Mouse (Mus musculus): ENCODE measurements around the gene Fam72a.

The Fam72a gene

DNA sequence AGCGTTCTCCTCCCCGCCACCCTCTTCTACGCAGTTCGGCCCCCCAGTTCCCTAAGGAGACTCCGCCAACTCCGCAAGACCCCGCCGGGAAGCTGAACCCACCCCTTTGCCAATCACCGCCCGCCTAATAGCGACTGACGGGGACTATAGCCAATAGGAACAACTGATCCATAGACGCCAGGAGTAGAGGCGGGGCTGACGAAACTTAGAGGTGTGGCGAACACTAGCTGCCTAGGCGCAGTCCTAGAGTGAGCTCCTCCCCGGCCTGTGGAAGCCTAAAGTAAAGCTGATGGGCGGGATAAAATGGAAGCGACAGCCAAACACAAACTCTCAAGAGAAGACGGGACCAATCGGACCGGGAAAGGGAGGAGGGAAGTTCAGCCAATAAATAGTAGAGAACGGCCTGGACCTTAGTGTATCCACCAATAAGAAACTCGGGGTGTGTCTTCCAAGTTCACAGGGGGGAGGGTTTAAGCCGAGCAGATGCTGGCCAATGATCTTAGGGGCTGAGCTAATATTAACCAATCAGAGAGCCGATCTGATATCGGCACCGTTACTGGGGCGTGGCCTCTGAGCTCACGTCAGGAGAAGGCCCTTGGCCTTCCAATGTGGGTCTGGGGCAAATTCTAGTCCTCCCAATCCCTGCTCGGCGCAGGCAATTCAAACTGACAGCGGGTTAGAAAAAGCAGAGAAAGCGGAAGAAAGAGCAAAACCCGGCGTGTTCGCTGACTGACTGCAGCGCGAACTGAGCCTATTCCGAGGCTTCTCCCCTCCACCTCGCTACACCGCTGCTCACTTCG, at the start of gene Fam72a, which contains the start of gene Srgap2:
Gene Fam72a (plus strand): TSS at position 623 of the 800 bp plus-strand sequence.
Gene Srgap2 (minus strand): TSS at position 72 of the 800 bp plus-strand sequence.
- DNase-seq (ENCODE audit: low spot score in 2 of 2): peak; percentile 98 to 99

GRCm38 (mm10) chr1:131478770-131479305, 48.9 kb upstream of the Fam72a start:
- no peak for DNase-seq (ENCODE audit: low spot score in 2 of 2)

DNA sequence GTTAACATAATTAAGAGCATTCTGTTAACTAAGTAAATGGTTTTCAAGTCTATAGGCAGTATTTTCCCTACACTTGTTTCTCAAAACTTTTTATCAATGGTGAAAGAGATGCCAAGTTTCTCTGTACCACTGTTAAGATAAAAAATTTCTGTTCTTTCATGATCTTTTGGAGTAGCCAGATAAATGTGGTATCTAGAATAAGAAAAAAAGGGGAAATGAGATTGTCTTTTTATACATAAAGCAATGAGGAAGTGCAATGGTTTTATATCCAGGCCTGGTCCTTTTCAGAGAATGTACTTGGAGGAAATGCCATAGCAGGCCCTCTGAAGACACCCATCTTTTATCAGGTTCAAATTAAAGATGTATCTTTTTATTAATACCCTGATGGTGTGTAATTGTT, 46.3 kb upstream of the Fam72a start:
- peak in 1 of 2 experiments; percentile 13 for DNase-seq (ENCODE audit: low spot score in 2 of 2)

DNA sequence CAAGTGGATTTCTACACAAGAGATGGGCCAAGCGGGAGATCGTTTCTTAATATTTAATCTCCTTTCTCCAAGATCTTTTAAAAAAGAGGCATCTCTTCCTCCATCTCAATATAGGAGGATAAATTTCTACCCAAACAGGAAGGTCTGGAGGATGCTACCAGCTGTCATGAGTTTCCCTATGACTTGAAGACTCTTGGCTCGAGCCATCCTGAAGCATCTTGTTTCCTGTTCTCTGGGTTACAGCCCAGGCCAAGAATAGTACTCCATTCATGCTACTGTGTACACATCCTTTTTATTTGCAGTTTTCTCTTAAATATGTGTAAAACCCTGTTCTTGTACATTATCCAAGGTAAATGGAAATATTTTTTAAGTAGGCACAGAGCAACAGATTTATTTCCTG, 45.5 kb upstream of the Fam72a start:
- no peak for DNase-seq (ENCODE audit: low spot score in 2 of 2)

GRCm38 (mm10) chr1:131486094-131486850, 41.4 kb upstream of the Fam72a start:
- DNase-seq (ENCODE audit: low spot score in 2 of 2): no peak

- DNase-seq (ENCODE audit: low spot score in 2 of 2): no peak
Observed at GRCm38 (mm10) chr1:131489312-131489711, 38.4 kb upstream of the Fam72a start.

DNA sequence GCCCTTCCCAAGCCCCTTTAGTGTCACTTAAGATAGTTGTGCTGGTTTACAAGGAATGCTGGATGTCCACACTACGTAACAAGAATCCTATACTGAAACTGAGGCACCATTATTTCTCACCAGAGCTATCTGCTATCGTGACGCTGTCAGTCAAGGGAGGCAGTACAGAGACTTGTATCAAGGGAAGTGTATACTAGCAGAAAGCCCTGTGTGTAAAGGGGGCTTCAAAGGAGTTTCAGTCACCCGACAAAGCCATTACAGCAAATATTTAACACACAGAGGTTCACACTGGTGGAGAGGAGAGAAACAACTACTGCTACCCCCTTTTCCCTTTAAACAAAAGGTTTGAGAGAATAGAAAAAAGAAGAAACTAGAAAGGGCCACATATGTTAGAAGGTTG, 36.1 kb upstream of the Fam72a start:
- no peak for DNase-seq (ENCODE audit: low spot score in 2 of 2)

- peak; percentile 41 to 50 for DNase-seq (ENCODE audit: low spot score in 2 of 2)
Observed at GRCm38 (mm10) chr1:131492360-131492759, 35.3 kb upstream of the Fam72a start.

GRCm38 (mm10) chr1:131493966-131494898, 33.5 kb upstream of the Fam72a start:
- no peak for DNase-seq (ENCODE audit: low spot score in 2 of 2)

DNA sequence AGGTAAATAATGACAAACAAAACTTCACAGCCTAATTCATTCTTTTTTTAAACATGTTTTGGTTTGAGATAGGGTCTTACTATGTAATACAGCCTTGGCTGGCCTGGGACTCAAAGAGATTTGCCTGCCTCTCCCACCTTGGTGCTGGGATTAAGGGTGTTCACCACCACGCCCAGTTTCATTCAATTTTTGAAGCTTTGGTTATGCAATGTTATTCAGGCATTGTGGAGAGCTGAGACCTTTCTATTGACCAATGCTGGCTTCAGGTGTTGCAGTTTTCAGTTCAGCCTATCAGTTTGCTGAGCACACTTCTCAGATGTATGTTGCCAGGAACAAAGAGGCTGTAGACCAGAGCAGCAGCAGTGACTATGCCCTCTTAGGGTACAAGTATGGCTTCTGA, 29.5 kb upstream of the Fam72a start:
- DNase-seq (ENCODE audit: low spot score in 2 of 2): no peak

DNA sequence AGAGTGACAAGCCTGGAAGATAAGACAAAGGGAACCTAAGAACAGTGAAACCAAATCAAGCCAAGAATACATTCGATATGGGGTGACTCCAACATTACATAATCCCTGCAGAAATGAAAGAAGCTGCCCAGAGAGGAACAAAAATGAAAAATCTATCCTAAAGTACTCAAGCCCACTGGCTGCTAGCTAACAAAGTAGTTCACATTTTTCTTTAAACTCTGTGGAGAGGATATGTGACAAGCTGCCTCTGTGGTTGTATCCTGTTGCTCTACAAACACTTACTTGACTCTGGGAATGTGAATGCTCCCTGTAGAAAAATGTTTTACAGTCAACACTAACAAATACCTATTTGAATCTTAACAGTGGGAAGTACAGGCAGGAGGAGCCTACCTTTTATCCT, 26.0 kb upstream of the Fam72a start:
- DNase-seq (ENCODE audit: low spot score in 2 of 2): no peak

- no peak for DNase-seq (ENCODE audit: low spot score in 2 of 2)
Observed at GRCm38 (mm10) chr1:131511131-131511530, 16.6 kb upstream of the Fam72a start.

DNA sequence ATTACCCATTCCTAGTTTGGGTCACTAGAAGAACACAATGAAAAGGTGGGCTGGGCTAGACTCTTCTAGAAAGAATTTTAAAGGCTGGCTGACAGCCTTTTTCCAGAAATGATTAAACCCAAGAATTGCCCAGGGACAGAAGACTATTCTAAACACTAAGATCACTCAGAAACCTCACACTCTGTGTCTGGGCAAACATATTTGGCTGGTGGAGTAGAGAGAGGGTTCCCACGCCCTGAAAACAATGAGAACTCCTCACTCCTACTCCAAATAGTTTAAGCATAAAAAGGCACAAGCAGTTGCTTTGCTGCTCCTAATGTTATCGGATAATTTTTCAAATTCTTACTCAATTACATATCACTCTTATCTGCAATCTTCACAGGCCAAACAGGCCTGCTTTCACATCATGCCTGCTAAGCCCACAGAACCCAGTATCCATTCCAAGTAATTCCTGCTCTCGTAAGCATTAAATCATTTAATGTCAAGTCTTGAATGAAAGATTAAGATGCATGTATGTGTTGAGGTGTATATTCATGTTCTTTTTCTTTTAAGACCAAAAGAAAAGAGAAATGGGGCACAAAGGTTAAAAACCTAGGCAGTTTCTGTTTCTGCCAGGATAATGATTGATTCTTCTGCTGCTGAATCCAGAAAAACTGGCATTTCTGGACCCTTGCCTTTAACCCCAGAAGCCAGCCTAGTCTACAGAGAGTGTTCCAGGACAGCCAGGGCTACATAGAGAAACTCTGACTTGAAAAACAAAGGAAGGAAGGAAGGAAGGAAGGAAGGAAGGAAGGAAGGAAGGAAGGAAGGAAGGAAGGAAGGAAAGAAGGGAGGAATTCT, 15.8 kb upstream of the Fam72a start:
- no peak for DNase-seq (ENCODE audit: low spot score in 2 of 2)

DNA sequence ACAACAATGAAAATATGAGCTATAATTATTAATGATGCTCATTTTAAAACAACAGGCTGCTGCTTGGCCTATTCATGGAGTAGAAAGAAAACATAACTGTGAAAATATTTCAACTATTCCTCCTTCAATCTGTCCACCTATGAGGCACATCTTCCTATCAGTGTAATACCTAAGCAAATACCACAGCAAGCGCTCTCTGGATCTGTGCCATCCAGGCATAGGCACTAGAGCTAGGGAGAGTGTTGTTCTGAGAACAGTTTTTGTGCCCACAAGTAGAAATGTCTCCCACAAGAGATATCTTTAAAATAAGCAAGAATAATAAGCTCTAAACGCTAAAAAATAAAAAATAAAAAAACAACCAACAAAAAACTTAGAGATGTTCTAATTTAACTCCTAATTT, 14.6 kb upstream of the Fam72a start:
- DNase-seq (ENCODE audit: low spot score in 2 of 2): no peak

DNA sequence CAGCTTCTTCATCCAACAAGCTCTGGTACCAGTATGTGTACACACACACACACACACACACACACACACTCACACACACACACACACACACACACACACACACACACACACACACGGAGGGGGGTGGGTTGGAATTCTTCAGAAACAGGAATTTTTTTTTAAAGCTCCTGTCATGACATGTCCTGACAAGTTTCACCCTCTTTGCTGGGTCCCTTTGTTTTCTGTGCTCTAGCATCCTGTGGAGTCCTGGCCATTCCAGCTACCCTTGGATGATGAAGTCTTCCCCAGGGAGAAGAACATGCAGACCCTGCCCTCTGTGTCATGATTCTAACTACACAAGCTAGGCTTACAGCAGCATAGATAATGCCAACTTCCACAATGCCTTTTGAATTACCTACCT, 13.5 kb upstream of the Fam72a start:
- DNase-seq (ENCODE audit: low spot score in 2 of 2): no peak

GRCm38 (mm10) chr1:131516588-131516987, 11.1 kb upstream of the Fam72a start:
- no peak for DNase-seq (ENCODE audit: low spot score in 2 of 2)

DNA sequence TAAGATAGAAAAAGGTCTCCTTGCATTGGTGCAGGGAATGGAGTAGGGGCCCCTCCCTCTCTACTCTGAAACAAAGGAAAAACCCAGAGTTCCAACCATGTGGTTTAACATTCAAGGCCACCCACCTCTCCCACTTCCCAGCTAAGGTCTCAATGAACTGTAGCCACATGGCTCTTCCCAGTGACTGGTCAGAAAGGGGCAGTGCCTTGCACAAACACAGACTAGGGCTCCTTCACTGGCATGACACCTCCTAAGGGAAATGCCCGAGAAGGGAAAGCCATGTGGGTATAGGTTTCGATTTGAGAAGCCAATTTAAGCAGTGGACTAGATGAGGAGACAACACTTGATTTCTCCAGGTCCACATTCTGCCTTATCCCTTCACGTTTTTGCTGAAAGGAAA, 3.9 kb upstream of the Fam72a start:
- no peak for DNase-seq (ENCODE audit: low spot score in 2 of 2)

GRCm38 (mm10) chr1:131525101-131525585, 2.6 kb upstream of the Fam72a start:
- peak; percentile 48 to 56 for DNase-seq (ENCODE audit: low spot score in 2 of 2)

- DNase-seq (ENCODE audit: low spot score in 2 of 2): peak in 1 of 2 experiments; percentile 2
Observed at GRCm38 (mm10) chr1:131525586-131526271, 2.0 kb upstream of the Fam72a start.

Measured in spleen, postnatal 36 days (tissue).